Mouse (Mus musculus): ENCODE measurements at regions not wholly inside any gene's neighbourhood (a gene's known extent, or its start where the extent isn't known, plus 50 kb on each side); places are given as distances from the start of the nearest gene placed in this dataset.
A peak's percentile ranks its signal among the peaks of the same experiment; 100 is the strongest.

GRCm38 (mm10) chr3:155470742-155471141 is 377.5 kb downstream of the Lrriq3 start:
- no peak for DNase-seq (ENCODE audit: low read depth, low spot score)

GRCm38 (mm10) chr3:155485487-155485886 is 392.3 kb downstream of the Lrriq3 start:
- no peak for DNase-seq (ENCODE audit: low read depth, low spot score)

GRCm38 (mm10) chr3:155487877-155488537 is 394.8 kb downstream of the Lrriq3 start:
- no peak for DNase-seq (ENCODE audit: low read depth, low spot score)

GRCm38 (mm10) chr3:155490670-155491069 is 397.4 kb downstream of the Lrriq3 start:
- no peak for DNase-seq (ENCODE audit: low read depth, low spot score)

- DNase-seq (ENCODE audit: low read depth, low spot score) = no peak
These were observed 417.1 kb downstream of the Lrriq3 start for GRCm38 (mm10) chr3:155510161-155510857.

GRCm38 (mm10) chr3:155513885-155514284 is 420.7 kb downstream of the Lrriq3 start:
- DNase-seq (ENCODE audit: low read depth, low spot score) = no peak

GRCm38 (mm10) chr3:155529312-155529711 is 436.1 kb downstream of the Lrriq3 start:
- no peak for DNase-seq (ENCODE audit: low read depth, low spot score)

GRCm38 (mm10) chr3:155530811-155531210 is 437.6 kb downstream of the Lrriq3 start:
- DNase-seq (ENCODE audit: low read depth, low spot score) = no peak

- no peak for DNase-seq (ENCODE audit: low read depth, low spot score)
These were observed 438.8 kb downstream of the Lrriq3 start for GRCm38 (mm10) chr3:155532075-155532474.

GRCm38 (mm10) chr3:155548204-155548603 is 455.0 kb downstream of the Lrriq3 start:
- DNase-seq (ENCODE audit: low read depth, low spot score) = no peak

GRCm38 (mm10) chr3:155577111-155577510 is 483.9 kb downstream of the Lrriq3 start:
- DNase-seq (ENCODE audit: low read depth, low spot score) = peak; percentile 25

GRCm38 (mm10) chr3:155604001-155604400 is 510.8 kb downstream of the Lrriq3 start:
- DNase-seq (ENCODE audit: low read depth, low spot score) = no peak

All from mesoderm, embryonic 11.5 days (tissue).